Mouse (Mus musculus): ENCODE results near the gene Tmem201.

DNA sequence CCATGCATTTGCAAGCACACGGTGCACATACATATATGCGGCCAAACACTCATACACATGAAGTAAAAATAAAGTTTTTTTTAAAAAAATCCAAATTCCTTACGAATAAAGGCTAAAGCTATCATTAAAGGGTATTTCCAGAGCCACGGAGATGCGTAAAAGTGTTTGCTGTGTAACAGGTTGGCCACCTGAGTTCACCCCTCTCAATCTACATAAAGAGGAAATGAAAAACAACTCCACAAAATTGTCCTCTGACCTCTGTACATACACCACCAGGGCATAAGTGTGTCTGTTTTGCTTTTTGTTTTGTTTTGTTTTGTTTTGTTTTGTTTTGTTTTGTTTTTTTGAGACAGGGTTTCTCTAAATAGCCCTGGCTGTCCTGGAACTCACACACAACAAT, 65.1 kb downstream of the Tmem201 start:
- no peak for TF ChIP-seq CTCF (IDR thresholded peaks at IDR 0.05; ENCODE audit: low read depth, low read length)
- no peak for TF ChIP-seq TAL1 (conservative IDR thresholded peaks at IDR 0.05; ENCODE audit: low read depth, low read length)
- no peak for TF ChIP-seq GATA1 (IDR thresholded peaks at IDR 0.05; ENCODE audit: borderline replicate concordance, low read length)
